Mouse (Mus musculus) heart, postnatal 0 days (tissue): ENCODE data around the gene Arhgap8. TPM values are rescaled to one million over a fixed set of nuclear protein-coding genes. Genes with fewer than 3 reads are reported as not detected.
A peak's percentile ranks its signal among the peaks of the same experiment; 100 is the strongest.

ENCODE experiments used
- ATAC-seq: fragments of 200-750 bp; cut with Nextera tagmentation; 2 replicates; pipeline ENCODE4 v1.8.0; 2017; ENCODE audit warnings: low read depth, moderate number of reproducible peaks, moderate library complexity; ENCODE audit not compliant: insufficient read depth
- DNase-seq: peaks from one replicate; pipeline ENCODE4 v3.0.0-alpha.2; 2016; ENCODE audit warnings: low spot score
- H3K27ac ChIP-seq: fragments of 300-500 bp; sonication (generic); 2 replicates; pipeline ENCODE4 v1.5.1; 2014; ENCODE audit warnings: low read depth, mild to moderate bottlenecking
- H3K27me3 ChIP-seq: fragments of 300-500 bp; sonication (generic); 2 replicates; pipeline ENCODE4 v1.6.1; 2014; ENCODE audit warnings: low read length, mixed read lengths; ENCODE audit not compliant: control insufficient read depth, insufficient read depth
- H3K36me3 ChIP-seq: fragments of 300-500 bp; sonication (generic); replicated peaks from 2 replicates; pipeline ENCODE4 v1.6.1; 2014; ENCODE audit warnings: low read length, mixed read lengths; ENCODE audit not compliant: control insufficient read depth, insufficient read depth
- H3K4me1 ChIP-seq: fragments of 300-500 bp; sonication (generic); 2 replicates; pipeline ENCODE4 v1.6.1; 2014; ENCODE audit warnings: antibody characterized with exemption; ENCODE audit not compliant: control insufficient read depth, insufficient read depth
- H3K4me2 ChIP-seq: fragments of 300-500 bp; sonication (generic); 2 replicates; pipeline ENCODE4 v1.6.1; 2014; ENCODE audit warnings: low read depth, mild to moderate bottlenecking, low read length, moderate library complexity
- H3K4me3 ChIP-seq: fragments of 300-500 bp; sonication (generic); 2 replicates; pipeline ENCODE4 v1.5.1; 2014; ENCODE audit warnings: low read depth, low read length
- H3K9ac ChIP-seq: fragments of 300-500 bp; sonication (generic); replicated peaks from 2 replicates; pipeline ENCODE4 v1.6.1; 2014; ENCODE audit warnings: low read depth, low read length, mixed read lengths
- H3K9me3 ChIP-seq: fragments of 300-500 bp; sonication (generic); replicated peaks from 2 replicates; pipeline ENCODE4 v1.6.1; 2016; ENCODE audit warnings: low read length; ENCODE audit not compliant: control insufficient read depth
- CTCF ChIP-seq: IDR thresholded peaks from 2 replicates; pipeline ENCODE4 v1.5.1; 2016; ENCODE audit warnings: antibody characterized with exemption, control low read depth, low read depth
- EP300 ChIP-seq: IDR thresholded peaks from 2 replicates; pipeline ENCODE4 v1.6.1; 2016; ENCODE audit warnings: antibody characterized with exemption, low read depth
- WGBS: fragments of 180-500 bp; shearing (Covaris S2); extraction: QIAGEN DNeasy Blood & Tissue Kit; methylation state at CpG from one replicate; pipeline ENCODE4 v1.1.7; 2014; 5-methylcytosine and 5-hydroxymethylcytosine counted together
- polyA plus RNA-seq: library from polyadenylated mRNA; unstranded; fragments of >200 nt; fragmentation: Nextera tagmentation; extraction: Ambion mirVana; gene quantifications from 2 replicates; pipeline ENCODE4 v1.2.1, GENCODE M21; 2015
- total RNA-seq: library from RNA; depleted of rRNA; stranded (reverse); fragments of >200 nt; gene quantifications from 2 replicates; pipeline ENCODE4 v1.2.3, GENCODE M21; 2014; ENCODE audit warnings: low replicate concordance

Gene Arhgap8
- total and polyA plus RNA-seq, 2 experiments from 2014 or later = 1.3 TPM; not detected in 1

DNA sequence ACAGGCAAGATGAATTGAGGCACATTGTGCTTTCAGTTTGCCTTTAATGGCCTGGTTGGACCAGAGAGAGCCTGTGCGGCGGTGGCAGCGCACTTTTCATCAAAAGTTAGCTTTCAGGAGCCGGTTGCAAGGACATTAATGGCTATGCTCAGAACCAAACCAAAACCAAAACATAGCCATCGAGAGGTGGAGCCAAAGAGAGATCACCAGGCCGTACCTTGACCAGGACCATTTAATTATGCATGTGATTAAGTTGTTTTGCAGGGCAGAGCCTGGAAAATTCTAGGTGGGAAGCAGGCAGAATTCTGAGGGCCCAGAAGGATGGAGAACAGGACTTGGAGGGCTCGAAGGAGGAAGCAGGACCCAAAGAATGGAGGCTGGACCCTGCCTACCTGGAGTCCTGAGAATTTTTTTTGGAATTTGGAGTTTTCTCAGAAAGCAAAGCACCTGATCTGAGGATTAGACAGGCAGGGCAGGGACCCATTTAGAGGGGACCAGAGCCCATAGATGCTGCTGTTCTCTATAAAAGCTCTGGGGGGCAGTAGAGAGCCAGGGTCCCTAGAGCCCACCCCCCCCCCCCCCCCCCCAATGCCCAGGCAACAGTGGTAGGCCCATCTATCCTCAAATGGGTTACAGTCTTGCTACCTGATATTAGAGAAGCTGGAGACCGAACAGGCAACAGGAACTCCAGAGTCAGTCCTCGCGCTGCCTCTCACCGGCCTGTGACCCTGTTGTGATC is 45.4 kb upstream of the Arhgap8 start:
- H3K9ac ChIP-seq = no peak overlapping the region
- H3K36me3 ChIP-seq = no peaks in the 10 kb centered on the region
- no peak for ATAC-seq
- H3K4me1 ChIP-seq = no peaks in the 10 kb centered on the region
- no peak overlapping the region for H3K4me2 ChIP-seq
- TF ChIP-seq CTCF (peak; percentile 9; the same call in 1 of the 2 replicates), EP300 (no peak)
- no peak overlapping the region for H3K4me3 ChIP-seq
- no peak for DNase-seq
- H3K27ac ChIP-seq = no peak overlapping the region
- 90% methylated on average over 11 of the region's 11 CpGs for WGBS
- H3K9me3 ChIP-seq = no peaks in the 10 kb centered on the region
- H3K27me3 ChIP-seq = no peaks in the 10 kb centered on the region; the same call in 1 of the 2 replicates

DNA sequence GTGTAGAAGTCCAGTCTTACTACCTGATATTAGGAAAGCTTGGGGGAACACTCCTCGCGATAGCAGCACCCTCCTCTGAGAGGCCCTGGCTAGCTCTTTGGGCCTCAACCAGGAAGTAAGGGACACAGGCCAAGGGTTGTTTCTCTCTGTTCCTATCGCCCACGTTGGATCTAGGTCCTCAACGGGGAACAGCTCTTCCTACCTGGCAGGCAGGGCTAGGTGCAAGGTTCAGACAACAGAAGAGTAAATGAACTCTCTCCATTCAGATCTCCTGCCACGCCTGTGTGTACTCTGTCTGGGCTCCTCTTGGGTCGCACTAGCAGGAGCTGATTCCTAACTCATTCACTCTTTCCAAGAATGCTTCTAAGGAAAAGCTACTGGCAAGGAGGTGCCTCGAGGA is 44.5 kb upstream of the Arhgap8 start:
- no peak overlapping the region for H3K9ac ChIP-seq
- peaks cover 1% of the 10 kb centered on the region; the same call in 1 of the 2 replicates for H3K4me1 ChIP-seq
- TF ChIP-seq EP300 (no peak), CTCF (no peak)
- no peak for DNase-seq
- no peaks in the 10 kb centered on the region for H3K36me3 ChIP-seq
- H3K27ac ChIP-seq = no peak overlapping the region
- H3K9me3 ChIP-seq = no peaks in the 10 kb centered on the region
- WGBS = 65% methylated on average over 8 of the region's 8 CpGs
- H3K4me2 ChIP-seq = no peak overlapping the region
- no peak for ATAC-seq
- H3K27me3 ChIP-seq = peaks cover 7% of the 10 kb centered on the region; the same call in 1 of the 2 replicates
- no peak overlapping the region for H3K4me3 ChIP-seq

DNA sequence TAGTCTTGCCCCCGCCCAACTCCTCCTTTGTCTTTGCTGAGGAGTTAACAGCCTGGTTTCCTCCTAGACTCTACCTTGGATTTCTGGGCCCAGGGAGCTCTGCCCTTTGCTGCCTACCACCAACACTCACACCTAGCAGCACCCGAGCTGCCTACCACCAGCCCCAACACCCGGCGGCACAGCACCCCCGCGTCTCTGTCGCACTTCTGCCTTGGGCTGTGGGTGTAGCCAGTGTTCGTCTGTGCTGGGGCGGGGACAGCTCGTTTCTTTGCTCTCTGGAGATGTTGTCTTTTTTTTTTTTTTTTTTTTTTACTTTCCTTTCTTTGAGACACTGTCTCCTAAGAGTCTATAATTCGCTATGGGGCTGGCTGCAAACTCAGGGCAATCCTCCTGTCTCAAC is 41.9 kb upstream of the Arhgap8 start:
- no peak overlapping the region for H3K9ac ChIP-seq
- no peak for TF ChIP-seq EP300
- no peak for TF ChIP-seq CTCF
- no peak for DNase-seq
- no peaks in the 10 kb centered on the region for H3K36me3 ChIP-seq
- H3K27ac ChIP-seq = no peak overlapping the region
- peaks cover 4% of the 10 kb centered on the region for H3K4me1 ChIP-seq
- no peaks in the 10 kb centered on the region for H3K9me3 ChIP-seq
- H3K27me3 ChIP-seq = peaks cover 7% of the 10 kb centered on the region; the same call in 1 of the 2 replicates
- H3K4me2 ChIP-seq = no peak overlapping the region
- ATAC-seq = no peak
- H3K4me3 ChIP-seq = no peak overlapping the region
- WGBS = 73% methylated on average over 11 of the region's 11 CpGs

DNA sequence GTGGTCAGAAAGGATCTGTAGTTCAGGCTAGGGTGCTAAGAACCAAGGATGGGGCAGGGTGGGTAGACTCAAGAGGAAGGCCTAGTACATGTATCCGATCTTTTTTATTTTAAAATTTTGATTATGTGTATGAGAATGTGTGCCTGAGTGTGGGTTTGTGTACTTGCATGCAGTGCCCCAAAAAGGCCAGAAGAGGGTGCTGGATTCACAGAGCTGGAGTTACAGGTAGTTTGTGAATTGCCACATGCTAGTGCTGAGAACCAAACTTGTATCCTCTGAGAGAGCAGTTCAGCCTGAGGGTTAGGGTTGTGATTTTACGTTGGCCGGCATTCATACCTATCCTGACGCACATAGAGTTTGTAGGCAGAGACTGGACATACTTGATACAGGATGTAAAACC is 40.8 kb upstream of the Arhgap8 start:
- no peaks in the 10 kb centered on the region for H3K36me3 ChIP-seq
- no peak overlapping the region for H3K4me2 ChIP-seq
- 96% methylated on average over 4 of the region's 4 CpGs for WGBS
- no peaks in the 10 kb centered on the region for H3K9me3 ChIP-seq
- H3K27me3 ChIP-seq = peaks cover 7% of the 10 kb centered on the region; the same call in 1 of the 2 replicates
- no peak overlapping the region for H3K27ac ChIP-seq
- ATAC-seq (no peak), DNase-seq (no peak)
- no peak overlapping the region for H3K9ac ChIP-seq
- TF ChIP-seq EP300 (no peak), CTCF (peak; percentile 37)
- no peak overlapping the region for H3K4me3 ChIP-seq
- H3K4me1 ChIP-seq = peaks cover 4% of the 10 kb centered on the region

DNA sequence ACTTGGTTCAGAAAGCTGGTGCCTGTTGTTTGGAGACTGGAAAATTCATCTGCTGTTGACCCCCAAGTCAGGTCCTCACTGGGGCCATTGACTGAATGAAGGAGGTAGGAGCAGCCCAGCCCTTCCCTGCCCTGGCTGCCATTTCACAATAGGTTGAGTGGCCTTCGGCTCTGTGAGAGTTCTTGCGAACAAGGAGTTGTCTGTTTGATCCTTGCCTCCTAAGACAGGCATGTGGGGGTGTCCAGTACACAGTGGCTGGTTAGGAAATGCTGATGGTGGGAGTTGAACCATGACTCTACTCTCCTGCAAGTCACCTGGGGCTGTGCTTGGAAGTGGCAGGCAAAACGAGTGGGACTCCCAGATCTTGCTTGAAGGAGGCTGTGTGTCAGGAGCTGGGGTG is 40.1 kb upstream of the Arhgap8 start:
- peaks cover 7% of the 10 kb centered on the region; the same call in 1 of the 2 replicates for H3K27me3 ChIP-seq
- no peak overlapping the region for H3K27ac ChIP-seq
- DNase-seq = no peak
- no peak for ATAC-seq
- H3K4me3 ChIP-seq = no peak overlapping the region
- H3K4me2 ChIP-seq = no peak overlapping the region
- peaks cover 4% of the 10 kb centered on the region for H3K4me1 ChIP-seq
- H3K9ac ChIP-seq = no peak overlapping the region
- no peaks in the 10 kb centered on the region for H3K9me3 ChIP-seq
- WGBS = 86% methylated on average over 3 of the region's 3 CpGs
- TF ChIP-seq EP300 = no peak
- no peaks in the 10 kb centered on the region for H3K36me3 ChIP-seq
